Mouse (Mus musculus): ENCODE measurements around the gene Trit1. TPM values are rescaled to one million over a fixed set of nuclear protein-coding genes. Genes with fewer than 3 reads are reported as not detected.
A peak's percentile ranks its signal among the peaks of the same experiment; 100 is the strongest.
"Not testable (repeated sequence)": the region's sequence is repeated elsewhere in the genome, so short reads cannot be mapped to it uniquely, and the experiment has no call there.

Gene Trit1
- polyA plus RNA-seq, 1 experiment: 6.3 TPM

- no peak overlapping the region for H3ac ChIP-seq (ENCODE audit: control insufficient read depth, insufficient read length, low read depth)
- H3K79me2 ChIP-seq (ENCODE audit: control insufficient read depth, insufficient read depth): no peaks in the 10 kb centered on the region
- no peak for TF ChIP-seq MYOG (IDR thresholded peaks at IDR 0.05; ENCODE audit: control insufficient read depth, extremely low read depth, insufficient read length)
- TF ChIP-seq FOSL1 (IDR thresholded peaks at IDR 0.05; ENCODE audit: insufficient read depth, low read length, poor library complexity, severe bottlenecking): no peak
- no peak for TF ChIP-seq USF1 (IDR thresholded peaks at IDR 0.05; ENCODE audit: low read depth)
- no peak for TF ChIP-seq CEBPB (IDR thresholded peaks at IDR 0.05; ENCODE audit: low read depth)
- no peak for TF ChIP-seq MAX (IDR thresholded peaks at IDR 0.05)
- TF ChIP-seq CTCF (IDR thresholded peaks at IDR 0.05; ENCODE audit: control insufficient read depth, insufficient read depth, insufficient read length): no peak
- TF ChIP-seq MYOD1 (IDR thresholded peaks at IDR 0.05; ENCODE audit: control insufficient read depth, insufficient read length, low read depth): no peak
- H3K79me3 ChIP-seq (ENCODE audit: low read depth): peaks cover 2% of the 10 kb centered on the region
- H3K4me3 ChIP-seq (ENCODE audit: insufficient read depth, poor library complexity, severe bottlenecking): no peak overlapping the region
- H3K36me3 ChIP-seq (ENCODE audit: control insufficient read depth, insufficient read depth): no peaks in the 10 kb centered on the region
- H3K27me3 ChIP-seq (ENCODE audit: control insufficient read depth, insufficient read depth, insufficient read length): no peaks in the 10 kb centered on the region
Observed at GRCm38 (mm10) chr4:122999263-122999691, 17.1 kb upstream of the Trit1 start.

DNA sequence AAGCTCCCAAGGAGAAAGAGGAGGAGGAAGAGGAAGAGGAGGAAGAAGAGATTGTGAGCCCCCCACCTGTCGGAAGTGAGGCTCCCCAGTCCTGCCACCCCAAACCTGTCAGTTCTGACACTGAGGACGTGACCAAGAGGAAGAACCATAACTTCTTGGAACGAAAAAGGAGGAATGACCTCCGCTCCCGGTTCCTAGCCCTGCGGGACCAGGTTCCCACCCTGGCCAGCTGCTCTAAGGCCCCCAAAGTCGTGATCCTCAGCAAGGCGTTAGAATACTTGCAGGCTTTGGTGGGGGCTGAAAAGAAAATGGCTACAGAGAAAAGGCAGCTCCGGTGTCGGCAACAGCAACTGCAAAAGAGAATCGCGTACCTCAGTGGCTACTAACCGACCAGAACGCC, 16.3 kb upstream of the Trit1 start:
- peaks cover 2% of the 10 kb centered on the region for H3K79me3 ChIP-seq (ENCODE audit: low read depth)
- H3K4me3 ChIP-seq (ENCODE audit: insufficient read depth, poor library complexity, severe bottlenecking): no peak overlapping the region
- H3K79me2 ChIP-seq (ENCODE audit: control insufficient read depth, insufficient read depth): no peaks in the 10 kb centered on the region
- H3ac ChIP-seq (ENCODE audit: control insufficient read depth, insufficient read length, low read depth): no peak overlapping the region
- H3K27me3 ChIP-seq (ENCODE audit: control insufficient read depth, insufficient read depth, insufficient read length): no peaks in the 10 kb centered on the region
- TF ChIP-seq CTCF (IDR thresholded peaks at IDR 0.05; ENCODE audit: control insufficient read depth, insufficient read depth, insufficient read length): no peak
- TF ChIP-seq USF1 (IDR thresholded peaks at IDR 0.05; ENCODE audit: low read depth): no peak
- TF ChIP-seq FOSL1 (IDR thresholded peaks at IDR 0.05; ENCODE audit: insufficient read depth, low read length, poor library complexity, severe bottlenecking): no peak
- TF ChIP-seq MYOG (IDR thresholded peaks at IDR 0.05; ENCODE audit: control insufficient read depth, extremely low read depth, insufficient read length): no peak
- no peak for TF ChIP-seq MYOD1 (IDR thresholded peaks at IDR 0.05; ENCODE audit: control insufficient read depth, insufficient read length, low read depth)
- no peak for TF ChIP-seq MAX (IDR thresholded peaks at IDR 0.05)
- no peaks in the 10 kb centered on the region for H3K36me3 ChIP-seq (ENCODE audit: control insufficient read depth, insufficient read depth)

DNA sequence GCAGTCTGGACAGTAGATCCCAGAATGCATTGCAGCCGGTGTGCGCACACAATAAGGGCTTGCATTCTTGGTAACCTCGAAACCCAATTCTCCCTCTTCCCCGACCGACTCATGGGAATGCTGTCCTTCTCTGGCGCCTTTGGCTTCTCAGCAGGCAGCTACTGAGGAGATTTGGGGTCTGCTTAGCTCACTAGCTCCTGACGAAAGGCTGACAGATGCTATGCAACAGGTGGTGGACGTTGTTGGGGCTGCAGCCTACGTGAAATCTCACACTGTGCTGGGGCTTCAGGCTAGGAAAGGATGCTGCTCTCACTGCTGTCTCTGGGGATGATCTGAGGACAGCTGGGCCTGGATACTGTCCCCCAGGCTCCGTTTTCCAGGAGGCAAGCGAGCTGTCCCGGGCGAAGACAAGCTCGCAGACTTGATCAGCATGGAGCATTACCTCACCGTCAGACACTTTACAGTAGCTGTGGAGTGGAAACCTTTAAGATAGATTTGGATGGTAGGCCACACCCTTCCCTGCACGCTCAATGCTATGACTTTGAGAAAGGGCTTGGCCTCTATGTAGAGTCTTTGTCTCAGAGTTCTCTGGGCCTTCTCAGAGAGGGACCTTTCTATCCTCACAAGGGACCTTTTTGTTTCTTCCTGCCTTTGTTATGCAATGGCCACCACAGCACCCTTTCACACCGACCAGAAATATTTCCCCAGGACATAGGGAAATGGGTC, 15.6 kb upstream of the Trit1 start:
- TF ChIP-seq MYOD1 (IDR thresholded peaks at IDR 0.05; ENCODE audit: control insufficient read depth, insufficient read length, low read depth) (peak; percentile 96), USF1 (IDR thresholded peaks at IDR 0.05; ENCODE audit: low read depth) (no peak)
- peaks cover 2% of the 10 kb centered on the region for H3K79me3 ChIP-seq (ENCODE audit: low read depth)
- no peak overlapping the region for H3K4me3 ChIP-seq (ENCODE audit: insufficient read depth, poor library complexity, severe bottlenecking)

GRCm38 (mm10) chr4:123005054-123005966, 11.1 kb upstream of the Trit1 start:
- H3K4me3 ChIP-seq (ENCODE audit: insufficient read depth, poor library complexity, severe bottlenecking): no peak overlapping the region
- H3K79me2 ChIP-seq (ENCODE audit: control insufficient read depth, insufficient read depth): no peaks in the 10 kb centered on the region
- H3K27me3 ChIP-seq (ENCODE audit: control insufficient read depth, insufficient read depth, insufficient read length): no peaks in the 10 kb centered on the region
- TF ChIP-seq FOSL1 (IDR thresholded peaks at IDR 0.05; ENCODE audit: insufficient read depth, low read length, poor library complexity, severe bottlenecking) (no peak), MYOG (IDR thresholded peaks at IDR 0.05; ENCODE audit: control insufficient read depth, extremely low read depth, insufficient read length) (no peak), MYOD1 (IDR thresholded peaks at IDR 0.05; ENCODE audit: control insufficient read depth, insufficient read length, low read depth) (peak; percentile 31), CTCF (IDR thresholded peaks at IDR 0.05; ENCODE audit: control insufficient read depth, insufficient read depth, insufficient read length) (no peak)
- H3ac ChIP-seq (ENCODE audit: control insufficient read depth, insufficient read length, low read depth): no peak overlapping the region
- no peaks in the 10 kb centered on the region for H3K36me3 ChIP-seq (ENCODE audit: control insufficient read depth, insufficient read depth)
- peaks cover 2% of the 10 kb centered on the region for H3K79me3 ChIP-seq (ENCODE audit: low read depth)

More for the DNA sequence above, 15.6 kb upstream of the Trit1 start:
- H3K36me3 ChIP-seq (ENCODE audit: control insufficient read depth, insufficient read depth): no peaks in the 10 kb centered on the region
- no peaks in the 10 kb centered on the region for H3K27me3 ChIP-seq (ENCODE audit: control insufficient read depth, insufficient read depth, insufficient read length)
- no peak overlapping the region for H3ac ChIP-seq (ENCODE audit: control insufficient read depth, insufficient read length, low read depth)
- H3K79me2 ChIP-seq (ENCODE audit: control insufficient read depth, insufficient read depth): no peaks in the 10 kb centered on the region

DNA sequence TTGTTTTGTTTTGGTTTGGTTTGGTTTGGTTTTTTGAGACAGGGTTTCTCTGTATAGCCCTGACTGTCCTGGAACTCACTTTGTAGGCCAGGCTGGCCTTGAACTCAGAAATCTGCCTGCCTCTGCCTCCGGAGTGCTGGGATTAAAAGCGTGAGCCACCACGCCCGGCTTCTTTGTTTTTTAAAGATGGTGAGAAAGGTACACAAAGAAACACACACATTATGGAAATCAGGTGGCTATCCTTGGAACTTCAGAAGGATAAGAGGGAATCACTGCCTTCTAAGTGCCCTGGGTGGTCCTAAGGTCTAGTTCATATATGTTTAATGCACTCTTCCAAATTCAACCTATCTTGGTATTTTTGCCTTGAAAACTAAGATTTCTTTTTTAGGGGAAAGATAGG, 3.9 kb upstream of the Trit1 start:
- not testable (repeated sequence) for H3ac ChIP-seq (ENCODE audit: control insufficient read depth, insufficient read length, low read depth); H3K36me3 ChIP-seq (ENCODE audit: control insufficient read depth, insufficient read depth); H3K27me3 ChIP-seq (ENCODE audit: control insufficient read depth, insufficient read depth, insufficient read length); H3K4me3 ChIP-seq (ENCODE audit: insufficient read depth, poor library complexity, severe bottlenecking); H3K79me3 ChIP-seq (ENCODE audit: low read depth)
- H3K79me2 ChIP-seq (ENCODE audit: control insufficient read depth, insufficient read depth): peaks cover 12% of the 10 kb centered on the region

Measured in C2C12 (cell line).